Mouse (Mus musculus) erythroid progenitor cell, adult 5-6 weeks (primary cell): ENCODE measurements around the gene Gpr39. TPM values are rescaled to one million over a fixed set of nuclear protein-coding genes. Genes with fewer than 3 reads are reported as not detected.

Experiments
- ATAC-seq: replicated peaks from 2 replicates; pipeline ENCODE4 v1.8.0; 2016; ENCODE audit warnings: moderate number of reproducible peaks, mild to moderate bottlenecking, moderate TSS enrichment, inconsistent platforms; ENCODE audit not compliant: poor library complexity, low FRiP score, severe bottlenecking
- total RNA-seq, 2 experiments: library from RNA; stranded (forward) in 1 of 2; stranded (reverse) in 1 of 2; fragments of 150-400 nt in 1 of 2; fragments of 186-747, 209-891 nt in 1 of 2; gene quantifications; 2 replicates each; pipeline versions ENCODE4 v1.2.3 to v1.2.4; 2015 to 2017; ENCODE audit warnings: low replicate concordance in 2 of 2

Gene Gpr39
- total RNA-seq, 2 experiments from 2014 or later, result not detected

GRCm38 (mm10) chr1:125759972-125760695 lies 83.3 kb downstream of the Gpr39 start:
- ATAC-seq, result no peak

DNA sequence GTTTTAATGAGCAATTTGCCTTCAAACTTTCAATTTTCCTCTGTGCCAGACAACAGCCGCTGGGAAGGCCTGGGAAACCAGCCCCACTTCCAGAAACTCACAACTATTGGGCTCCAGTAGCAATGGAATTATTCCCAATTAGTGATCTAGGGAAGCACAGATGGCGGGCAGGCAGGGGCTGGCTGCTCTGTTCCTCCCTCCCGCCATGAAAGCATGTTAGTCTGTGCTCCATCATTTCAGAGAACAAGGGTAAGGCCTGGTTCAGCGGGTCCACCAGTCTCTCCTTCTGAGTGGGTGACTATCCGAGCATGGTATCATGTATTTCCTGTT lies 83.9 kb downstream of the Gpr39 start:
- no peak for ATAC-seq

DNA sequence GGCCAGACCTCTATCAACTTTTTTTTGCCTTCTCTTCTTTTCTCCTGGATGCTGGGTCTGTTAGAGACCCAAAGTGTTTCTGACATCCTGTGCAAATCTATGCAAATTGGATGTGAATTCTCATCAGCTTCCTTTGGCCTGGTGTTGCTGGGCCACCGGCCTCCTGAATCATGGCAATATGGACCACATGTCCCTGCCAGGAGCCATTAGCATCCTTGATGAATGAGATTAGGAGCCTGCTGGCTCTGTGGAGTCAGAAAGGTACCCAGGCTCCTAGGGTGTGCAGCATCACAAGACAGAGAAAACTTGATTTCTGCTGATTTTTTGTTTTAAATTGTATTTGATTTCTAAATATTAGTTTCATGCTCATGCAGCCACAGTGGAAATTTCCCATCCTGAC lies 85.3 kb downstream of the Gpr39 start:
- no peak for ATAC-seq

DNA sequence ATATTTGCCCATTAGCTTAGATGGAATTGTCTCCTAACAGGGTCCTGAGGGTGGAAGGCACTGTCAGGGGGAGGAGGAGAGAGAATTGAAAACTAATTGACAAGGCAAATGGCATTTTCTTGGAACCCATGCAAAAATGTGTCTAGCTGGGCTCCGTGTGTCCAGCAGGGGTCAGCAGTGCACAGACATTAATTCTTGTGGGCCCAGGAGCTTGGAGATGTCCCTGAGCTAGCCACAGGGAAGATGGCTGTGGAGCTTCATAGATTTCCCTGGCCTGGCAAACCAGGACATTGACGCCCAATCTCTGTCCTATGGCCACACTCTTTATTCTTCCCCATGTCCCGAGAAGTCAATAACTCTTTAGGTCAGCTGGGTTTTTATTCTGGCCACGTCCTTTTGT lies 113.0 kb downstream of the Gpr39 start:
- no peak for ATAC-seq

DNA sequence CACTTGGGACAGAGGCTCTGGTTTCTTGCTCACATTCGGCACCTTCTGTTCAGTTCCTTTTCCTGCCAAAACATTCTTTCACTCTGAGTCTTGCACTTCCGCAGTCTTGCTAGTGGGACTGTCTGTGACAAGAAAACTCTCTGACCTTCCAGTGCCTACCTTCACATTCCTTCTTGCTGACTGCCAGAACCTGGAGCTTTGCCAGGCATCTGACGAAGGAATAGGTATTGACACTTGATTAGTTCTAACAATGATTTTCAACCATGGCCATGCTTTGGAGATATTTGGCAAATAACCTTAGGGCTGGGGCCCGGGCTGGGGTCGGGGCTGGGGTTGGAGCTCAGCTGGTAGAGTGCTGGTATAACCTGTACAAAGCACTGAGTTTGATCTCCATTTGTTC lies 123.7 kb downstream of the Gpr39 start:
- ATAC-seq, result no peak

- no peak for ATAC-seq
Observed at GRCm38 (mm10) chr1:125808426-125808825, 131.6 kb downstream of the Gpr39 start.

DNA sequence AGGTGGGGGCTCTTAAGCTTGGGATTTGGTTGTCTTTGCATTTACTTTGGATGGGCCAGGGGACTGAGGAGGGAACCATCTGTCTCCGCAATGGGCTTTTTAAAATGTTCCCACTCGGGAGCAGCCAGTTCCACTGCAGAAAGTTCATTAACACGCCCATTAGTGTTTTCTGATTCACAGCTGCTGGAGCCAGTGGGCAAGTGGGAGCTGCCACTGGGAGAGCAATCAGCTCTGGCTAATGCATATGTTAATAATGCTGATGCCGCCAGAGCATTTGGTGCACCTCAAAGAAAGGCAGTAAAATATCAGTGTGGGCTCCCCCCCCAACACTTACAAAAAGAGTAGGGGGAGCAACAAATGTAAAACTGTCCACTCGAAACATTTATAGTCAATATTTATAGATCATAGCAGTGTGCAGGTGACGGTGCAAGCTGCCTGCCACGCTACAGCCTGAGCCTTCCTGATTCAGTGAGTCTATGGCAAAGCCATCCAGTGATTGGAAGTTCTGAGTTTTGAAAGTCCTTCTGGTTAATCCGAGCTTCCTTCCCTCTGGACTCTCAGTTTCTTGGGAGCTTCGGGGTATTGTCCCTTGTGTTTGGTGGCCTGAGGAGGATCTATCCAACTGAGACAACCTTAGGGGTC lies 136.5 kb downstream of the Gpr39 start:
- no peak for ATAC-seq

DNA sequence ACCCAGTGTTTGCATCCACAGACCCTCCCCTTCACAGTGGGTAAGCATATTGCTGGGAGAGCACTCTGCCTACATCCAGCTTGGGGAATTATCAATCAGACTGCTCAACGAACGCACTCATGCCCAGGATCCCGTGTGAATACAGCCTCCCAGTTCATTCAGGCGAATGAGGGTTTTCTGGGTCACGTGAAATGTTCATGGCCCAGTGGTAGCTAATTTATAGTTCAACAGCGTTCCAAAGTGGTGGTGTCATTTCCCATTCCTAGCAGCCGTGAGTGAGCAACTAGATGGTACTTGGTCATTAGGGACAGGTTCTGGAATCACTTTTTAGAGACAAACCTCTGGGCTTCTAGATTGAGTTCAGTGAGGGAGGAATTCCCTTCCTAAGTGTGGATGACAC lies 144.3 kb downstream of the Gpr39 start:
- ATAC-seq, result no peak

- no peak for ATAC-seq
Observed at GRCm38 (mm10) chr1:125823611-125824010, 146.8 kb downstream of the Gpr39 start.

- no peak for ATAC-seq
Observed at GRCm38 (mm10) chr1:125837507-125837906, 160.7 kb downstream of the Gpr39 start.

- ATAC-seq, result no peak
Observed at GRCm38 (mm10) chr1:125839746-125840392, 163.1 kb downstream of the Gpr39 start.

DNA sequence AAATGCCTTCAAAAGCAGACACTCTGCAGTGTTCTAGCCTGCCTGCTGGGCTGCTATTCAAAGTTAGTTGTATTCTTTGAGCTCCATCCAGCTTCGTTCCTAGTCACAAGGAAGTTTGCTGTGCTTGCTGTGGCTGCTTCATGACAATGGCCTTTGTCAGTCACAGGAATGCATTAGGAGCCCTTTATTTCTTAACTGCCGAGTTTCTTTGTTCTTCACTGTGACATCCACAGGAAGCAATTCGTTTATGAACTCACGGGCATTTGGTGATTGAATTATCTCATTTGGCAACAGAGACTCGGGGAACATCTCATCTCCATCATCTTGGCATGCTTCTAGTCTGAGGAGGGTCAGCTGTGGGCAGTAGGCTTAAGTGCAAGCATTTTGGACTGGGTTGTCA lies 177.9 kb downstream of the Gpr39 start:
- ATAC-seq, result no peak

- ATAC-seq, result no peak
Observed at GRCm38 (mm10) chr1:125858631-125859030, 181.8 kb downstream of the Gpr39 start.

GRCm38 (mm10) chr1:125870056-125870455 lies 193.3 kb downstream of the Gpr39 start:
- no peak for ATAC-seq

- ATAC-seq, result no peak
Observed at GRCm38 (mm10) chr1:125893158-125893557, 216.4 kb downstream of the Gpr39 start.

GRCm38 (mm10) chr1:125910211-125910870 lies 233.5 kb downstream of the Gpr39 start:
- ATAC-seq, result no peak

DNA sequence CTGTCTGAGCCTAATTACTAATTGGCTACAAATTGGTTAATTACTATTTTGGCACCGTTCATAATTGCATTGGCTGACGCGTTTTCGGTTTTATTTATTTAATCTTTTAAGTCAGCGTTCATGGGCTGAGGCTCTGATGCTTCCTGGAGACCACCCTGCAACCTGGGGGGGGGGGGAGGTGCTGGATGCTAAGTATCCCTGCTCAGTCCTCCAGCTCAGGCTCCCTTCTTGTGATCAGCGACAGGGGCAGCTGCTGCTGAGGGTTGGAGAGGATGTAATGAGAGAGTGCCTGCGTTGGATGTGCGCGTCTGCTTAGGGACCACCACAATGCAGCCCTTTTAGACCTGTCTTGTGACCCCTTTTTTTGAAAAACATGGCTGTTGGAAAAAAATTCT lies 234.1 kb downstream of the Gpr39 start:
- no peak for ATAC-seq

GRCm38 (mm10) chr1:125911337-125911900 lies 234.6 kb downstream of the Gpr39 start:
- ATAC-seq, result no peak

- ATAC-seq, result no peak
Observed at GRCm38 (mm10) chr1:125911901-125912445, 235.2 kb downstream of the Gpr39 start.
